Mouse (Mus musculus) liver, adult 2 months (tissue): Measurements from ENCODE around the gene Tcerg1l.

Experiments used
- CTCF ChIP-seq: fragments of 200-500 bp; IDR thresholded peaks from 2 replicates; pipeline ENCODE4 v1.5.1; 2011; ENCODE audit warnings: low read depth, low read length, control low read depth
- POLR2A ChIP-seq: fragments of 200-500 bp; IDR thresholded peaks from 2 replicates; pipeline ENCODE4 v1.6.1; 2011; ENCODE audit warnings: low read length, control low read depth; ENCODE audit not compliant: insufficient read depth; ENCODE audit errors: extremely low read depth

- TF ChIP-seq CTCF (no peak), POLR2A (no peak)
Measured at GRCm38 (mm10) chr7:138357475-138357874, 40.1 kb downstream of the Tcerg1l start.
